Mouse (Mus musculus) left cerebral cortex, adult 9 months (tissue): ENCODE results near the gene Cpne6.
A peak's percentile ranks its signal among the peaks of the same experiment; 100 is the strongest.

Experiments
- DNase-seq, 2 experiments: peaks; one replicate each; pipeline ENCODE4 v3.0.0; 2022; ENCODE audit warnings: low spot score in 2 of 2

Gene Cpne6

DNA sequence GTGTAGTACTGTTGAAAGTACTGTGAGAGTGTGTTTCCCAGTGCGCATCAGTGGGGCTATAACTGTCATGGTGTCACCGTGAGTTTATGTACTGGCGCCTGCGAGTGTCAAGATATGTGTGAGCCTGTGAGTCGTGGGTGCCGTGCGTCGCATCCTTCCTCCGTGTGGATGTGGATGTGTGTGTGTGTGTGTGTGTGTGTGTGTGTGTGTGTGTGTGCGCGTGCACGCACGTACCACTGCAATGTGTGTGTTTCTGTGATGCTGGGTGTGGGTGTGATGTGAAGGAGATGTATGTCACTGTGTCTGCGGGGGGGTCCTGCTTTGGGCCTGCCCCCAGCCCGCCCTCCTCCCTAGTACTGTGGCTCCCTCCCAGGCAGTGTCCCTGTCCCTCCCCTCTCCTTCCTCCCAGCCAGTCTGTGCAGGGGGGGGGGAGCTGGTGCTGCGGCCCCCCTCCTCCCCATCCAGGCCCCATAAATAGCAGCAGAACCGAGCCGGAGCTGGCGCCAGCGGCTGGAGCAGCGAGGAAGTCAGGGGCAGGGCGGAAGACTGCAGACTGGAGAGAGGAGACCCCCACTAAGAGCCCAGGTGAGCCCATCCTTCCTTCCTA is at the start of gene Cpne6:
Gene Cpne6 (plus strand): TSS at position 321 of the 607 bp plus-strand sequence.
- peak in 1 of 2 experiments; percentile 63 for DNase-seq

DNA sequence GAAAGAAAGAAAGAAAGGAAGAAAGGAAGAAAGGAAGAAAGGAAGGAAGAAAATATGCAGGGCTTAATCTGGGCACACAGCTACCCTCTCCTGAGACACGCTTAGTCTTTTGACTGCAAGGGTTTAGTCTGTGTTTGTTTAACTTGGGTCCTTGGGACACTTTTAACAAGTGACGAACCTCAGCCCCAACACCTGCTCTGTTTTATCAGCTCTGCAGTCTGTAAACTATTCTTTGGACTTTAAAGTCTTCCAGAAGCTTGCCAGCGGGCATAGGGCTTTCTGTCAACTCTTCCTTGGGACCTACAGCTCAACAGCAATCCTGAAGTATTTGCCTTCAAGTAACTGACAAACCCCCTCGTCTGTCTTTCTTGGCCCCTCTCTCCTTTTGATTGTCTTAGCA is 48.5 kb upstream of the Cpne6 start:
- DNase-seq, result no peak

DNA sequence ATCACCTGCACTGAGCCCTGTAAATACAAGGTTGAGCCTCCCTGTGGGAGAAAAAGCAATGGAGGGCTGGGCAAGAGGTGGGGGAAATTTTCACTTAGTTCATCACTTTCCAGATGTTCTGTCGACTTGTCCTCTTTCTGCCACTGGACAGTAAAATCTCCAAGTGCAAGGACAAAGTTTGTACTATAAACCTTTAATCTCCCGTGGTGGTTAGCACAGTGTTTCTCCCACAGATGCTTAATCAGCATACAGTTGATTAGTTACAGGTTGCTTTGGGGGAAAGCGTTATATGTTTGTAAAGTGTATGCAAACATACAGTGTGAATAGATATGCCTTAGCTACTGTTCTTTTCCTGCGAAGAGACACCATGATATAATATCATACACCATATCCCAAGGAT is 43.8 kb upstream of the Cpne6 start:
- DNase-seq, result no peak

DNA sequence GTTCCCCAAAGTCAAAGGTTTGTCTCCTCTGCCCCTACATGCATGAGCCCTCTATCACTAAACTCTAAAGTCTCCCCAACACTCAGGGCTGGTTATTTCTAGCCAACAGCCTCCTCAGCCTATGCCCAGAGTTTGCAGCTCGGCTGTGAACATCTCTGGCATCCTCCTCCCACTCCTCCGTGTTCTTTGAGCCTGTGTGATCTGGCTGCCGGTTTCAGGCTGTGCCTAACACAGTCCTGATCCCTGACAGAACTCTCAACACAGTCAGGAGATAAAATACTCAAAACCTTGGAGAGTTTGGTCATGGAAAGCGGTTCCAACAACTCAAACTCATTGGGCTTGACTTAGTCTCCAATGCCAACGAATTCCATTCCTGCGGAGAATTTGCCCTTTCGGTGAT is 43.1 kb upstream of the Cpne6 start:
- DNase-seq, result no peak

DNA sequence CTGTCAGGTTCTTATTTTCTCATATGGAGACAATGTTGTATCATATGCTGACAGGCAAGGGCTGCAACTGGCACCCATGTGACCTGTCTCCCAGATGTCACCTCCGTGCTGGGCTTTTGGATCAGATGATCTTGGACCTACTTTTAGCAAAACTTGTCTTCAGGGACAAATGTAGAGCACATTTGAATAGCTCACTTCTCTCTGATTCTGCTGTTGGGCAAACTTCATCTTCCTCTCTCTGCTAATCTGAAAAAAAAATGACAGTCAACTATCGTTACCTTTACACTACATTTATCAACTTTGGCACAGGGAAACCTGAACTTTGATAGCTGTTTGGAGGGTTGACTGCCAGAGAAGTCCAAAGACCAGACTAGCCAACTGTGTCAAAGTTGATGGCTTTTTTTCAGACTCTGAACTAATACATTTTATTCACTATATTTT is 41.9 kb upstream of the Cpne6 start:
- DNase-seq, result no peak

DNA sequence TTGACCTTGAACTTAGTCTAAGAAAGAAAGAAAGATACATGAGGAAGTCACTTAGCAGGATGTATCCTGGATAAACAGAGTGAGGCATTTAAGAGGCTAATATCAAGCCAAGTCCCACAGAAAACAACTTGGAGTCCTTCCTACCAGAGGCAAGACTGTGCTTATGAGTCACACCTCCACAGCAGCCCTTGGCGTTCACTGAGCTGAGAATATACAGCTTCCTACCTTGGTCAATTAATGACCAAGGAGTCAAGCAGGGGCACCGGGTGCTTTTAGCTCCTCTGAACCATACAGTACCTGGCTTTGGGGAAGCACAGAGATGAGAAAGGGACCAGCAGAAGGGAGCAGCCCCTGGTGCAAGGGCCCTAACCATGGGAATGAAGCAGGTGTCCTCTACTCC is 41.2 kb upstream of the Cpne6 start:
- no peak for DNase-seq

DNA sequence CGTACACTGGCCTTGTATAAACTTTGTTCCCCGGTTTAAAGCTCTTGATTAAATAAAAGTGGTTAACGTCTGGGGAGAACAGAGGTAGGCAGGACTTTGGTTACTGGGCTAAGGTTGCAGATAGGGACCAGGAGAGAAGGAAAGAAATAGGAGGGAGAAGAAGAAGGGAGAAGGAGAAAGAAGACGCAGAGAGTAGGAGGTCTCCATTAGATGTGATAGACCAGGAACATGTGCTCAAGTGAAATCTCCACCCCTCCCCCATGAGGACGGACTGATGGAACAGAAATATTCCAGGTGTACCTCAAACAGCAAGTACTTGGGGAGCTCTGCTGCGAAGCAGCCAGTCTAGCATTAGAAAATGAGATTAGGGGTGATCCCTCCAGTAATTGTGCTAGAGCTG is 40.4 kb upstream of the Cpne6 start:
- no peak for DNase-seq

DNA sequence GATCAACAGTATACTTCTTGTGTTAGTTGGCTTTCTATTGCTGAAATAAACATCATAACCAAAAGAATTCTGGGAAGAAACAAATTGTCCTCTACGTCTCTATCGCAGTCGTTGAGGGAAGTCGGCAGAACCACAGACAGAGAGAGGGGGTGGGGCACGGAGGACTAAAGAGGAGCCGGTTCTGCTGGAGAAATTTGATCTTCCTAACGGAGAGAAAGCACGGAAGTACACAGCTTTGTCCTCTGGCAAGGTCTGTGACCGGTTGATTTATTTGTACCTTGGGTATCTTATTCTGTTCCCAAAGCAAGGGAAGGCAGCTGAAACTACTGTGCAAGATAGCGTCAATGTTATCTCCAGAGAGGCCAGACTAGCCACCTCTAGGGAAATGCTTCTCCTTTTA is 39.4 kb upstream of the Cpne6 start:
- no peak for DNase-seq

DNA sequence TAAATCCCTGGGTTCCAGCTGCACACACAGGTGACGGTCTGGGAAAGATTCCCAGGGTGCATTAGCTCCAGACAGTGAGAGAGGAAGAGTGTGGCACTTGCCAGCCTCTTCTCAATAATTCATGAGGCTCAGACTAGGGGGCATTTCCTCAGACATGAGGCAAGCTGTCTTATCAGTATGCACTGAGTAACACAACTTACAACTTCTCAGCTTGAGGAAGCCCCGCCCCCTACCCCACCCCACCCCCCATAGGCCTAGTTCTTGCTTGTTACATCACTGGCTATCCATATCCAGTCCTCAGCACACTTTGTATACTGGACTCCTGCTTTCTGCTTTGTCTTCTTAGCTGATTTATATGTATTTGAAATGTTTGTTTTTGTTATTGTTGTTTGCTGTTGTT is 34.6 kb upstream of the Cpne6 start:
- DNase-seq, result no peak

GRCm38 (mm10) chr14:55477421-55477820 is 32.8 kb upstream of the Cpne6 start:
- no peak for DNase-seq

GRCm38 (mm10) chr14:55477829-55478228 is 32.4 kb upstream of the Cpne6 start:
- no peak for DNase-seq

- peak in 1 of 2 experiments; percentile 74 for DNase-seq
These were observed 31.3 kb upstream of the Cpne6 start, which contains the start of gene Dhrs4 for GRCm38 (mm10) chr14:55478651-55479599. TSS of gene Dhrs4 (plus strand) at chr14:55478758.

- no peak for DNase-seq
These were observed 30.6 kb upstream of the Cpne6 start for GRCm38 (mm10) chr14:55479629-55480028.

- no peak for DNase-seq
These were observed 25.7 kb upstream of the Cpne6 start for GRCm38 (mm10) chr14:55484430-55485085.

DNA sequence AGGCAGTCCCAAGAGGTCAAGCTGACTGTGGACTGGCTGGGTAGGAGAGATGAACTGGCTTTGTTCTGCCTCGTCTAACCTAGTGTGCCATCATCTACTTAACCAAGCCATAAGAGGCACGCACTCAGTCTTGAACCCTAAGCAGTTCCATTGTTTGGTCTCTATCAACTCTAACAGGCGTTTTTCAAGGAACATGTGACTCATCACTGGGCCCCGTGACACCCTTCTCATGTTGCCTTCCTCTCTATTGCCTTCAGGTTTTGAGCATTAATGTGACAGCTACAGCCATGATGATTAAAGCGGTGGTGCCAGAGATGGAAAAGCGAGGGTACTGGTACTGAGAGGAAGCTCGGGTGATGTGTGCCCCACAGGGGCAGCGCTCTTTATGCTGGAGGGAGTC is 23.4 kb upstream of the Cpne6 start:
- no peak for DNase-seq

- peak; percentile 77 to 85 for DNase-seq
These were observed 19.7 kb upstream of the Cpne6 start, which contains the start of gene Carmil3 for GRCm38 (mm10) chr14:55490361-55491201. TSS of gene Carmil3 (plus strand) at chr14:55490651.

- DNase-seq, result peak in 1 of 2 experiments; percentile 53
These were observed 18.9 kb upstream of the Cpne6 start for GRCm38 (mm10) chr14:55491291-55491833.

GRCm38 (mm10) chr14:55492103-55492502 is 18.1 kb upstream of the Cpne6 start:
- no peak for DNase-seq

GRCm38 (mm10) chr14:55495509-55496240 is 14.6 kb upstream of the Cpne6 start:
- DNase-seq, result no peak

DNA sequence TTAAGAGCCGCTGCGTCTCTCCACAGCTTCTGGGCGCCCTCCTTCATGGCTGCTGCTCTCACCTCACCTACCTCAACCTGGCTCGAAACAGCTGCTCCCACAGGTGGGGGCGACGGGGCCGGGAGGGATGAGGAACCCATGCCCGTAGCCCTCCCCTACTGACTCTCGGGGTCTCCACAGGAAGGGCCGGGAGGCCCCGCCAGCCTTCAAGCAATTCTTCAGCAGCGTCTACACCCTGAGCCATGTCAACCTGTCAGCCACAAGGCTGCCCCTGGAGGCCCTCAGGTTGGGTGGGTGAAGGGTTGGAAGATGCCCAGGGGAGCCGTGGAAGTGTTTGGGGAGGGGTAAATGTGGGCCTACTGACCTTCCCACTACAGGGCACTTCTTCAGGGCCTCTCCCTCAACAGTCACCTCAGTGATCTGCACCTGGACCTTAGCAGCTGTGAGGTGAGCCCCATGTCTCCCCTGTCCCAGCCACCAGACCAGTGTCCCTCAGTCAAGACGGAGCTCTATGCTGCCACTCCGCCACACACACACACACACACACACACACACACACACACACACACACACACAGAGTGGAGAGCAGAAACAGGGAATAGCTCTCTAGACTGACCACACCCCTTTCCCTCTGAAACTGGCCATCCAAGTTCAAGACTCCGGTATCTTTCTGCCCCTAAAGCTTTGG is 13.3 kb upstream of the Cpne6 start:
- no peak for DNase-seq
